Mouse (Mus musculus) heart, postnatal 0 days (tissue): Measurements from ENCODE around the gene Utp11. TPM values are rescaled to one million over a fixed set of nuclear protein-coding genes. Genes with fewer than 3 reads are reported as not detected.

Experiments
- ATAC-seq: fragments of 200-750 bp; cut with Nextera tagmentation; 2 replicates; pipeline ENCODE4 v1.8.0; 2017; ENCODE audit warnings: low read depth, moderate number of reproducible peaks, moderate library complexity; ENCODE audit not compliant: insufficient read depth
- DNase-seq: peaks from one replicate; pipeline ENCODE4 v3.0.0-alpha.2; 2016; ENCODE audit warnings: low spot score
- H3K27ac ChIP-seq: fragments of 300-500 bp; sonication (generic); 2 replicates; pipeline ENCODE4 v1.5.1; 2014; ENCODE audit warnings: low read depth, mild to moderate bottlenecking
- H3K27me3 ChIP-seq: fragments of 300-500 bp; sonication (generic); 2 replicates; pipeline ENCODE4 v1.6.1; 2014; ENCODE audit warnings: low read length, mixed read lengths; ENCODE audit not compliant: control insufficient read depth, insufficient read depth
- H3K36me3 ChIP-seq: fragments of 300-500 bp; sonication (generic); replicated peaks from 2 replicates; pipeline ENCODE4 v1.6.1; 2014; ENCODE audit warnings: low read length, mixed read lengths; ENCODE audit not compliant: control insufficient read depth, insufficient read depth
- H3K4me1 ChIP-seq: fragments of 300-500 bp; sonication (generic); 2 replicates; pipeline ENCODE4 v1.6.1; 2014; ENCODE audit warnings: antibody characterized with exemption; ENCODE audit not compliant: control insufficient read depth, insufficient read depth
- H3K4me2 ChIP-seq: fragments of 300-500 bp; sonication (generic); 2 replicates; pipeline ENCODE4 v1.6.1; 2014; ENCODE audit warnings: low read depth, mild to moderate bottlenecking, low read length, moderate library complexity
- H3K4me3 ChIP-seq: fragments of 300-500 bp; sonication (generic); 2 replicates; pipeline ENCODE4 v1.5.1; 2014; ENCODE audit warnings: low read depth, low read length
- H3K9ac ChIP-seq: fragments of 300-500 bp; sonication (generic); replicated peaks from 2 replicates; pipeline ENCODE4 v1.6.1; 2014; ENCODE audit warnings: low read depth, low read length, mixed read lengths
- H3K9me3 ChIP-seq: fragments of 300-500 bp; sonication (generic); replicated peaks from 2 replicates; pipeline ENCODE4 v1.6.1; 2016; ENCODE audit warnings: low read length; ENCODE audit not compliant: control insufficient read depth
- CTCF ChIP-seq: IDR thresholded peaks from 2 replicates; pipeline ENCODE4 v1.5.1; 2016; ENCODE audit warnings: antibody characterized with exemption, control low read depth, low read depth
- EP300 ChIP-seq: IDR thresholded peaks from 2 replicates; pipeline ENCODE4 v1.6.1; 2016; ENCODE audit warnings: antibody characterized with exemption, low read depth
- WGBS: fragments of 180-500 bp; shearing (Covaris S2); extraction: QIAGEN DNeasy Blood & Tissue Kit; methylation state at CpG from one replicate; pipeline ENCODE4 v1.1.7; 2014; 5-methylcytosine and 5-hydroxymethylcytosine counted together
- polyA plus RNA-seq: library from polyadenylated mRNA; unstranded; fragments of >200 nt; fragmentation: Nextera tagmentation; extraction: Ambion mirVana; gene quantifications from 2 replicates; pipeline ENCODE4 v1.2.1, GENCODE M21; 2015
- total RNA-seq: library from RNA; depleted of rRNA; stranded (reverse); fragments of >200 nt; gene quantifications from 2 replicates; pipeline ENCODE4 v1.2.3, GENCODE M21; 2014; ENCODE audit warnings: low replicate concordance

The Utp11 gene
- total and polyA plus RNA-seq, 2 experiments from 2014 or later = 5.5 to 33.4 TPM

- no peak overlapping the region for H3K27ac ChIP-seq
- no peak for ATAC-seq
- peaks cover 95% of the 10 kb centered on the region for H3K27me3 ChIP-seq
- no peak overlapping the region for H3K9ac ChIP-seq
- no peaks in the 10 kb centered on the region for H3K9me3 ChIP-seq
- no peak overlapping the region for H3K4me2 ChIP-seq
- no peak overlapping the region for H3K4me3 ChIP-seq
- no peaks in the 10 kb centered on the region for H3K36me3 ChIP-seq
- DNase-seq = no peak
- 33% methylated on average over 3 of the region's 3 CpGs for WGBS
- H3K4me1 ChIP-seq = no peaks in the 10 kb centered on the region
- no peak for TF ChIP-seq EP300
- peak; percentile 54 for TF ChIP-seq CTCF
Observed at GRCm38 (mm10) chr4:124663034-124663433, 30.4 kb downstream of the Utp11 start.

GRCm38 (mm10) chr4:124660603-124661002, 32.8 kb downstream of the Utp11 start:
- Histone ChIP-seq H3K27ac (no peak overlapping the region), H3K4me2 (no peak overlapping the region), H3K9ac (no peak overlapping the region), H3K4me3 (no peak overlapping the region), H3K9me3 (no peaks in the 10 kb centered on the region), H3K27me3 (peaks cover 96% of the 10 kb centered on the region), H3K36me3 (no peaks in the 10 kb centered on the region), H3K4me1 (no peaks in the 10 kb centered on the region)
- DNase-seq = no peak
- no peak for ATAC-seq
- TF ChIP-seq EP300 = no peak
- no peak for TF ChIP-seq CTCF
- 57% methylated on average over 3 of the region's 3 CpGs for WGBS

- Histone ChIP-seq H3K27me3 (peaks cover 98% of the 10 kb centered on the region), H3K4me2 (peak overlapping the region; percentile 49), H3K27ac (no peak overlapping the region), H3K4me1 (no peaks in the 10 kb centered on the region), H3K9me3 (no peaks in the 10 kb centered on the region), H3K9ac (no peak overlapping the region), H3K4me3 (peak overlapping the region; percentile 67), H3K36me3 (no peaks in the 10 kb centered on the region)
- no peak for TF ChIP-seq EP300
- no peak for TF ChIP-seq CTCF
- ATAC-seq (no peak), DNase-seq (no peak)
- WGBS = 3% methylated on average over 67 of the region's 68 CpGs
Observed at GRCm38 (mm10) chr4:124659251-124660217, 33.9 kb downstream of the Utp11 start.

GRCm38 (mm10) chr4:124658412-124658851, 35.0 kb downstream of the Utp11 start:
- ATAC-seq (no peak), DNase-seq (no peak)
- no peaks in the 10 kb centered on the region for H3K4me1 ChIP-seq
- H3K4me2 ChIP-seq = peak overlapping the region; percentile 99
- H3K4me3 ChIP-seq = peak overlapping the region; percentile 67
- no peak overlapping the region for H3K27ac ChIP-seq
- H3K9me3 ChIP-seq = no peaks in the 10 kb centered on the region
- WGBS = under 1% methylated on average over 38 of the region's 39 CpGs
- no peaks in the 10 kb centered on the region for H3K36me3 ChIP-seq
- H3K9ac ChIP-seq = no peak overlapping the region
- TF ChIP-seq EP300 (no peak), CTCF (no peak)
- peaks cover 95% of the 10 kb centered on the region for H3K27me3 ChIP-seq

GRCm38 (mm10) chr4:124657781-124658180, 35.6 kb downstream of the Utp11 start:
- under 1% methylated on average over 31 of the region's 61 CpGs for WGBS
- ATAC-seq (no peak), DNase-seq (no peak)
- Histone ChIP-seq H3K27ac (no peak overlapping the region), H3K9me3 (no peaks in the 10 kb centered on the region), H3K4me3 (peak overlapping the region; percentile 67), H3K9ac (no peak overlapping the region), H3K36me3 (no peaks in the 10 kb centered on the region), H3K4me2 (peak overlapping the region; percentile 99), H3K27me3 (peaks cover 88% of the 10 kb centered on the region), H3K4me1 (peaks cover 4% of the 10 kb centered on the region)
- no peak for TF ChIP-seq CTCF
- TF ChIP-seq EP300 = no peak
